Mouse (Mus musculus): ENCODE data around the gene Epx.

The Epx gene

DNA sequence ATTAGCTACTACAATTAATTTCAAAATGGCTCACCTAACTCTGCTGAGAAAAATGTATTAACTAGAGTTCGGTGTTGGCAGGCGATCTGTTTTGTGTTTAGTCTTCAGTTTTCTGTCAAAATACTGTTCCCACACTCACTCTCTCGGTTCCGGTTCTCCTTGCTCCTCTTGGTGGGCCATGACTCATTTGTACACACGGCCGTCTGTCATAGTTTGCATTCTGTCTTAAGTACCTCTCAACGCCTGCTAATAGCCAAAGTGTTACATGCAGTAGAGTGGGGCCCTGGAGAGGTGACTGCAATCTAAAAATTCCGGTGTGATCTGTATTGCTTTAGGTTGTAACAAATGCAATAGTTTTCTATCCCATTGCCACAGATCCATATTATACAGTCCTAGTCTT, 34.7 kb downstream of the Epx start:
- DNase-seq (ENCODE audit: low spot score in 2 of 2), result no peak

DNA sequence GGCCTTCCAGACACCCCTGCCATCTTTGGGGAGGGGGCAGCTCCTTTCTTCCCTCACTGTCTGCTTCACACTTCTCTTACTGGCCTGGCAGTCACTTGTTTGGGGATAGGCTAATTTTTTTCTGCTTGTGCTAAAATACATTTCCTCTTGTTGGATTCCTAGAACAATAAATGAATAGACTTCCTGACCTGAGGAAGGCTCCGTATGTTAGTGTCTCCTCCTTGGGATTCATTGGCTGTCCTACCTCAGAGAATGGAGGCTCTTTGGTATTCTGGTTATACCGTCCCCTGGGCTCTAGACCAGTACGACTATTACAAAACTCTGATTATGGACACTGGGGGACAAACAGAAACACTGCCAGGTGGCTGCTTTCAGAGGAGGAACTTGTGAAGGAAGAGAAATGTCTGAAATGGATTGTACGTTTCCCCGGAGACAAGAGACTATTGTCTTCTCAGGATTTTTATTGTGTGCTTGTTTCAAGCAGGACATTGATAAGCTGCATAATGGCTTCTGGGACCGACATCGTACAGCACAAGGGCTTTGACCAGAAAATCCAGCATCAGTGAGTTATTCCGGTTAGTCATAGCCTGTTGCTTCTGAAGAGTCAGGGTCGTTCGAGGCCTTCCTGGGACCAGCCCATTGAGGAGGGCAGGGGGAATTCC, 47.0 kb downstream of the Epx start, which contains the start of gene Lpo:
TSS of gene Lpo (minus strand) at position 51 of the 662 bp plus-strand sequence.
- DNase-seq (ENCODE audit: low spot score in 2 of 2), result no peak

DNA sequence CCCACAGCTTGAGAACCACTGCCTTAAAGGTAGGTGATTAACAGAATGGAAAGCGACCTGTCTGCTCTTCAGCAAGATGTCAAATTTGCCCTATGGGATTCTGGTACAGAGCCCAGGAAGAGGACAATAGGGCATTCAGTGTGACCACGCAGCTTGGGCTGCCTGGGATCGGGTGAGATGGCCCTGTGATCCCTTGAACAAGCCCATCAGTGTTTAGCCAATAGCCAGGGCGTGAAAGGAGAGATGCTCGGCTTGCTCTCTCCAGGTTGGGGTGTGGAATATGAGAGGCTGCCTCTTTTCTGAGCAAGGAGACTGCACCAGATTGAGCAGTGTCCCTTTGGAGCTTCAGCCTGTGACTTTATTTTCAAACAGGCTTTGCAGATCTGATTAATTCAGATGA, 53.8 kb downstream of the Epx start:
- no peak for DNase-seq (ENCODE audit: low spot score in 2 of 2)

DNA sequence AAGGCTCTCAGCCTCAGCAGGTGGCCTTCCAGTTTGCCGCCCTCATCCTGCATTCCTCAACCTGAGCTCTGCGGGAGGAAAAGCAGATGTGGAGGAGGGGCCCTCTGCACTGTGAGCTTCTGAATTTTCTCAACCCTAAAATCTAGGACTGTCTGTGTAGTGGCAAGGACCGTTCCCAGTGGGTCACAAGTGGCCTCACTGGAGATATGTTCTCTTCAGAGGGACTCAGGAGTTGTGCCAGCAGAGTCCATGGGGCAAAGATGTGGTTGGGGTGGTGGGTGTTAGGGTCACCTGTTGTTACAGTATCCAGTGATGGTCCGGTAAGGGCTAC, 57.9 kb downstream of the Epx start:
- DNase-seq (ENCODE audit: low spot score in 2 of 2), result no peak

DNA sequence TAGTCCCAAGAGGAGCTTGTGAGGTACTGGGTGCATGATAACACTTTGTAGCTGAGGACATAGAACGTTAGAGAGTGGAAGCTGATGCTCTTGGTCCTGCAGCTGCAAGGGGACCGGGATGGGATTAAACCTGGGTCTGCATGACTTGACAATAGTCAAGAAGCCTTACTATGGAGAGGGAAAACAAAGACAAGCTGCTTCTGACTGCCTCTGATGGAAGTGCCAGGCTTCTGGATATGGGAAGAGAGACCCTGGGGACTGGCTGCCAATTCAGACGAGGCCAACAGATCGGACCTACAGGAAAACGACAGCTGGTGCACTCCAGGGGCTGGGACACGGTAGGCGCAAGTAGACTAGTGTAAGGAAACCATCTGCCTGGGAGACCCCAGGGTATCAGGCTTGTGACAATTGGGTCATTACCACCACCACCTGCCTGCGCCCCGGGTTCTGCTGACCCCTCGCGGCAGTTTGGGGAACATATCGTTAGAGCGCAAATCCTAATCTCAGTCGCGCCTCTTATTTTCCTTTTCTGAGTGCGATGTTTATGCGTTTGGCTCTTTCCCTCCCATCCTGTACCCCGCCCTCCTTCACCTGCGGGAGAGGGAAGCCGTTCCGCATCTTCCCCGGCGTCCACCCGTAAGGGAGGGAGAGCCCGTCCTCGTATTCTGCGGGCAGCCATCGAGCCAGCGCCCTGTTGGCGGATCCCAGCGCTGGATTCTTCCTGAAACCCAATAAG, 58.5 kb downstream of the Epx start:
- no peak for DNase-seq (ENCODE audit: low spot score in 2 of 2)

DNA sequence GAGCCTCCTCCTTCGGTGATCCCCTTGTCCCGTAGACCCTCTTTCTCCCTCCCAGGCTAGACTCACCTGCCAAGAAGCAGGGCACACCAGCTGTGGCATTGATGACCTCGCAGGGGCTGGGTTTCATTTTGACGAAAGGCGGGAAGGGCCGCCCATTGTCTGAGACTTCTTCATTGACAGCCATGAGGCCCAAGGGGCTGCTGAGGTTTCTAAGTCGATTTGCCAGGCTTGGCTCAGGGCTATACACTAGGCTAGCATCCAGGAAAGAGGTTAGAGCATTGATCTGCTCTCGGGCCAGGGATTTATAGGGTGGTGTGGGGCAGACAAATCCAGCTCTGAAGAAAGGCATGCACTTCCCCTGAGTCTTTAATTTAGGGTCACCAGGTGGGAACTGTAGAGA, 60.5 kb downstream of the Epx start:
- DNase-seq (ENCODE audit: low spot score in 2 of 2), result no peak
